Mouse (Mus musculus) ES-E14 (cell line): Measurements from ENCODE around the gene Hist1h1d. TPM values are rescaled to one million over a fixed set of nuclear protein-coding genes. Genes with fewer than 3 reads are reported as not detected.

Experiments
- DNase-seq: peaks from one replicate; pipeline ENCODE4 v3.0.0-alpha.2; 2013; ENCODE audit warnings: low read depth, low spot score
- H3K27ac ChIP-seq: 2 replicates; pipeline ENCODE4 v1.5.1; 2012; ENCODE audit warnings: low read depth, mild to moderate bottlenecking, low read length, moderate library complexity, mixed read lengths; ENCODE audit not compliant: poor library complexity, insufficient read depth, severe bottlenecking
- H3K36me3 ChIP-seq: 2 replicates; pipeline ENCODE4 v1.6.1; 2012; ENCODE audit warnings: mild to moderate bottlenecking, low read length, moderate library complexity, mixed read lengths; ENCODE audit not compliant: control insufficient read depth, poor library complexity, insufficient read depth, severe bottlenecking
- H3K4me1 ChIP-seq, 2 experiments: fragments of 150-350 bp in 1 of 2; sonication (generic) in 1 of 2; 2 replicates each; pipeline ENCODE4 v1.6.1; 2012; ENCODE audit warnings: low read length in 2 of 2, mild to moderate bottlenecking in 1 of 2, mixed read lengths in 1 of 2; ENCODE audit not compliant: control insufficient read depth in 2 of 2, insufficient read depth in 2 of 2, poor library complexity in 1 of 2
- H3K4me3 ChIP-seq, 2 experiments: fragments of 150-350 bp in 1 of 2; sonication (generic) in 1 of 2; 2 replicates each; pipeline ENCODE4 v1.5.1; 2012; ENCODE audit warnings: low read length in 2 of 2, low read depth in 1 of 2, mild to moderate bottlenecking in 1 of 2, mixed read lengths in 1 of 2; ENCODE audit not compliant: insufficient read depth in 1 of 2, poor library complexity in 1 of 2, severe bottlenecking in 1 of 2
- H3K9ac ChIP-seq: 2 replicates; pipeline ENCODE4 v1.6.1; 2012; ENCODE audit warnings: low read depth, mild to moderate bottlenecking, low read length, mixed read lengths; ENCODE audit not compliant: poor library complexity, insufficient read depth, severe bottlenecking
- H3K9me3 ChIP-seq: fragments of 150-350 bp; sonication (generic); 2 replicates; pipeline ENCODE4 v1.6.1; 2012; ENCODE audit warnings: low read depth, mild to moderate bottlenecking, low read length; ENCODE audit not compliant: control insufficient read depth, insufficient read depth
- CHD2 ChIP-seq: IDR thresholded peaks from 2 replicates; pipeline ENCODE4 v1.6.1; 2014; ENCODE audit warnings: mild to moderate bottlenecking, low read depth, low read length, inconsistent platforms
- HCFC1 ChIP-seq: IDR thresholded peaks from 2 replicates; pipeline ENCODE4 v1.6.1; 2012; ENCODE audit warnings: low read length, inconsistent platforms, borderline replicate concordance; ENCODE audit not compliant: insufficient read depth
- MAFK ChIP-seq: IDR thresholded peaks from 2 replicates; pipeline ENCODE4 v1.6.1; 2014; ENCODE audit warnings: mild to moderate bottlenecking, low read depth, low read length, inconsistent platforms; ENCODE audit not compliant: insufficient read depth
- ZC3H11A ChIP-seq: IDR thresholded peaks from 2 replicates; pipeline ENCODE4 v1.6.1; 2012; ENCODE audit warnings: low read depth, mild to moderate bottlenecking, inconsistent platforms, low read length, borderline replicate concordance
- ZNF384 ChIP-seq: IDR thresholded peaks from 2 replicates; pipeline ENCODE4 v1.6.1; 2012; ENCODE audit warnings: low read depth, low read length, inconsistent platforms
- in situ Hi-C, 2 experiments: fragments of 600-800 bp; cut with MboI; formaldehyde crosslinking; loops; one replicate each; pipeline ENCODE4 v1.15.1; 2025; ENCODE audit warnings: low sequenced_read_pairs in 2 of 2, inconsistent platforms in 1 of 2; ENCODE audit not compliant: unreplicated experiment in 2 of 2
- total RNA-seq: library from RNA; depleted of rRNA; stranded (reverse); fragments of 300-350 nt; gene quantifications from 2 replicates; pipeline ENCODE4 v1.2.3, GENCODE M21; 2012; rRNA removed

Gene Hist1h1d
- 68.4 and 97.6 TPM in 2 replicates for total RNA-seq

GRCm38 (mm10) chr13:23552962-23553361 lies at the start of gene Hist1h1d:
Hist1h1d (plus strand) TSS chr13:23553262.
- 0 out of 4 replicates have a peak, but pooled peaks cover 0 to 2% of the 10 kb centered on the region in 2 experiments for H3K4me1 ChIP-seq
- no peak for TF ChIP-seq HCFC1
- no peak for TF ChIP-seq CHD2
- no peak for TF ChIP-seq ZNF384
- no peak for TF ChIP-seq MAFK
- TF ChIP-seq ZC3H11A: no peak
- H3K4me3 ChIP-seq: peak within 1 kb of the TSS in 1 of 2 experiments; percentile 3; a peak in 1 of 4 replicates
- H3K9me3 ChIP-seq: no peaks in the 10 kb centered on the region
- H3K9ac ChIP-seq: peak within 1 kb of the TSS; percentile 50; the same call in 1 of the 2 replicates
- DNase-seq: no peak
- in situ Hi-C loops: loop anchor here (10.0 to 25.0 kb wide), 3 partner anchors 192 to 1816 kb away; partner anchors contain the start of genes Hist1h4j (in 2 of the 2), Hist1h2ag (in 1 of the 2), Hist1h2ah (in 1 of the 2) and Hist1h2bb (in 1 of the 2)
- H3K27ac ChIP-seq: peak within 1 kb of the TSS; percentile 63; the same call in 1 of the 2 replicates
- H3K36me3 ChIP-seq: no peaks in the 10 kb centered on the region

GRCm38 (mm10) chr13:23503797-23504196 lies 49.3 kb upstream of the Hist1h1d start:
- Histone ChIP-seq H3K9me3 (no peaks in the 10 kb centered on the region), H3K27ac (no peak overlapping the region), H3K4me1 (peaks cover 4% of the 10 kb centered on the region in 2 experiments; a peak in 2 of 4 replicates), H3K9ac (no peak overlapping the region), H3K4me3 (peak overlapping the region; percentile 32 to 41; a peak in 3 of 4 replicates), H3K36me3 (no peaks in the 10 kb centered on the region)
- DNase-seq: peak; percentile 64
- TF ChIP-seq MAFK (peak; percentile 83), HCFC1 (no peak)
- in situ Hi-C loops: loop anchor here (25.0 kb wide), 1 partner anchor 191 kb away; no protein-coding TSS in a partner anchor

- peaks cover 5 to 6% of the 10 kb centered on the region in 2 experiments; a peak in 2 of 4 replicates for H3K4me1 ChIP-seq
- in situ Hi-C loops: loop anchor here (25.0 kb wide), 1 partner anchor 194 kb away; no protein-coding TSS in a partner anchor
- no peak overlapping the region for H3K27ac ChIP-seq
- DNase-seq: no peak
- H3K9me3 ChIP-seq: no peaks in the 10 kb centered on the region
- no peaks in the 10 kb centered on the region for H3K36me3 ChIP-seq
- H3K9ac ChIP-seq: peak overlapping the region; percentile 57
- TF ChIP-seq MAFK: no peak
- no peak for TF ChIP-seq ZNF384
- no peak for TF ChIP-seq CHD2
- TF ChIP-seq HCFC1: no peak
- no peak for TF ChIP-seq ZC3H11A
- peak overlapping the region; percentile 53 to 69 for H3K4me3 ChIP-seq
Measured at GRCm38 (mm10) chr13:23505662-23506345, 47.3 kb upstream of the Hist1h1d start.

DNA sequence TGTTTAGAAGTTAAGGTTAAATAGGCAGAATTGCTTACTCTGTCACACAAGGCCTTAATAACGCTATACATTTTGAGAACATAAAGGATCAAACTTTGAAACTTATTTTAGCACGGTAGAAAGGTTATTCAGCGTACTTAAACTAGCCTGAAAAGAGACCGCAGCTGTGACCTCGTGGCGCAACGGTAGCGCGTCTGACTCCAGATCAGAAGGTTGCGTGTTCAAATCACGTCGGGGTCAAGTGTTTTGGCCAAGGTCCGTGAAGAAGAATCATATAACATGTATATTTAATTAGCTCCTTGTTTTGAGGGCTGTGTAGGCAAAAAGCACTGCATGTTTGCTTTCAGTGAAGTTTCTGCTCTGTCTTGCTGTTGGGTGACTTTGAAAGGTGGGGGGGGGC lies 46.7 kb upstream of the Hist1h1d start:
- H3K4me3 ChIP-seq: peak overlapping the region; percentile 53 to 69
- TF ChIP-seq ZC3H11A: no peak
- 0 out of 2 replicates have a peak, but pooled peaks have one; percentile 40 for TF ChIP-seq MAFK
- H3K36me3 ChIP-seq: no peaks in the 10 kb centered on the region
- in situ Hi-C loops: loop anchor here (25.0 kb wide), 1 partner anchor 194 kb away; no protein-coding TSS in a partner anchor
- DNase-seq: peak; percentile 72
- H3K27ac ChIP-seq: peak overlapping the region; percentile 52; the same call in 1 of the 2 replicates
- H3K4me1 ChIP-seq: peaks cover 5 to 6% of the 10 kb centered on the region in 2 experiments; a peak in 2 of 4 replicates
- no peak overlapping the region; the same call in 1 of the 2 replicates for H3K9ac ChIP-seq
- no peaks in the 10 kb centered on the region for H3K9me3 ChIP-seq
